Mouse (Mus musculus) liver, embryonic 13.5 days (tissue): ENCODE results near the gene Actl7a. TPM values are rescaled to one million over a fixed set of nuclear protein-coding genes. Genes with fewer than 3 reads are reported as not detected.

Experiments
- ATAC-seq: fragments of 200-750 bp; cut with Nextera tagmentation; 2 replicates; pipeline ENCODE4 v1.8.0; 2017; ENCODE audit warnings: low read depth, mild to moderate bottlenecking, moderate number of reproducible peaks, moderate library complexity
- DNase-seq: peaks from one replicate; pipeline ENCODE4 v3.0.0; 2022
- H3K27ac ChIP-seq: fragments of 300-500 bp; sonication (generic); 2 replicates; pipeline ENCODE4 v1.5.1; 2015; ENCODE audit warnings: moderate library complexity, mild to moderate bottlenecking, inconsistent platforms
- H3K27me3 ChIP-seq: fragments of 300-500 bp; sonication (generic); 2 replicates; pipeline ENCODE4 v1.6.1; 2015; ENCODE audit warnings: mild to moderate bottlenecking, inconsistent platforms
- H3K36me3 ChIP-seq: fragments of 300-500 bp; sonication (generic); 2 replicates; pipeline ENCODE4 v1.6.1; 2015; ENCODE audit warnings: mild to moderate bottlenecking, inconsistent platforms
- H3K4me1 ChIP-seq: fragments of 300-500 bp; sonication (generic); replicated peaks from 2 replicates; pipeline ENCODE4 v1.6.1; 2015; ENCODE audit warnings: inconsistent platforms
- H3K4me2 ChIP-seq: fragments of 300-500 bp; sonication (generic); 2 replicates; pipeline ENCODE4 v1.6.1; 2015; ENCODE audit warnings: inconsistent platforms, mild to moderate bottlenecking, moderate library complexity
- H3K4me3 ChIP-seq: fragments of 300-500 bp; sonication (generic); replicated peaks from 2 replicates; pipeline ENCODE4 v1.5.1; 2015; ENCODE audit warnings: mild to moderate bottlenecking, inconsistent platforms
- H3K9ac ChIP-seq: fragments of 300-500 bp; sonication (generic); 2 replicates; pipeline ENCODE4 v1.6.1; 2015; ENCODE audit warnings: mild to moderate bottlenecking, inconsistent platforms
- H3K9me3 ChIP-seq: fragments of 300-500 bp; sonication (generic); replicated peaks from 2 replicates; pipeline ENCODE4 v1.6.1; 2016; ENCODE audit warnings: inconsistent platforms
- WGBS: fragments of 180-500 bp; shearing (Covaris S2); methylation state at CpG from one replicate; pipeline ENCODE4 v1.1.7; 2015; ENCODE audit not compliant: insufficient replicate concordance; 5-methylcytosine and 5-hydroxymethylcytosine counted together
- polyA plus RNA-seq: library from polyadenylated mRNA; unstranded; fragments of >200 nt; fragmentation: Nextera tagmentation; extraction: Ambion mirVana; gene quantifications from 2 replicates; pipeline ENCODE4 v1.2.1, GENCODE M21; 2015

Actl7a gene
- polyA plus RNA-seq = not detected in 2 replicates

DNA sequence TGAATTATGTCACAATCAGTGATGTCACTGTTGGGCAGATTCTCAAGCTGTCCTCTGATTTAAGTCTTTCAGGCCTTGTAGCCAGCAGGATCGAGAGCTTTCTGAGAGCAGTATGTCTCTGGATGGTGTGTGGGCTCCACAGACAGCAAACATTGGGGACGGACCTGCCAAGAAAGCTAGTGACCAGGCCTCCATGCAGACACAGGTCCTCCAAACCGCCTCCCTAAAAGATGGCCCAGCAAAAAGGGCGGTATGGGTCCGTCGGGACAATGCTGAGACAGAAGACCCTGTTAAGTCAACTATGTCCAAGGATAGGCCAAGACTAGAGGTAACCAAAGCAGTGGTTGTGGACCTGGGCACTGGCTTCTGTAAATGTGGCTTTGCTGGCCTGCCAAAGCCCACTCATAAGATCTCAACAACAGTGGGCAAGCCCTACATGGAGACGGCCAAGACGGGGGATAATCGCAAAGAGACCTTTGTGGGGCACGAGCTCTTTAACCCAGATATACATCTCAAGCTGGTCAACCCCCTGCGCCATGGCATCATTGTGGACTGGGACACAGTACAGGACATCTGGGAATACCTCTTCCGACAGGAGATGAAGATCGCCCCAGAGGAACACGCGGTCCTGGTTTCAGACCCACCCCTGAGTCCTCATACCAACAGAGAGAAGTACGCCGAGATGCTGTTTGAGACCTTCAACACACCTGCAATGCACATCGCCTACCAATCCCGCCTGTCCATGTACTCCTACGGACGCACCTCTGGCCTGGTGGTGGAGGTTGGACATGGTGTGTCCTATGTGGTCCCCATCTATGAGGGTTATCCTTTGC lies at the start of gene Actl7a:
Gene Actl7a, plus strand, starts transcription at position 51 of the 833 bp plus-strand sequence.
- Histone ChIP-seq H3K9ac (no peak within 1 kb of the TSS), H3K27ac (no peak within 1 kb of the TSS), H3K4me3 (no peak within 1 kb of the TSS), H3K9me3 (no peaks in the 10 kb centered on the region), H3K4me2 (no peak within 1 kb of the TSS), H3K27me3 (no peaks in the 10 kb centered on the region), H3K36me3 (peaks cover 28% of the 10 kb centered on the region), H3K4me1 (no peaks in the 10 kb centered on the region)
- ATAC-seq (no peak), DNase-seq (no peak)
- WGBS = 84% methylated on average over 21 of the region's 21 CpGs

DNA sequence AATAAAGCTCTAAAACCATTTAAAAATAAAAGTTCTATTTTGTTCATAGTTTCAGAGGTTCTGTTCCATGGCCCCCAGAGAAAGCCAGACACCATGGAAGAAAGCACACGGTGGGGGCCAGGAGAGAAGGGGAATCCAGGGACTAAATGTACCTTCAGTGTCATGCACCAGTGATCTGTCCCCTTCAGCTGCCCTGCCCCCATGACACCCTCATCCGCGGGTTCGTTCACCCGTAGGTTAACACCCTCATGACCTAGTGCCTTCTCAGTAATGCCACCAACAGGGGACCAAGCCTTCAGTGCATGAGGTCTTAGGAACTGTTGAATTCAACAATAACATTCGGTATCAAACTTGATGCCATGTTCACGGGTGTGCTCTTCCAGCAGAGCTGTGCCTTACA lies 46.8 kb upstream of the Actl7a start:
- DNase-seq = no peak
- Histone ChIP-seq H3K9ac (no peak overlapping the region), H3K9me3 (no peaks in the 10 kb centered on the region), H3K4me2 (no peak overlapping the region), H3K36me3 (no peaks in the 10 kb centered on the region), H3K4me3 (no peak overlapping the region), H3K4me1 (no peaks in the 10 kb centered on the region), H3K27ac (no peak overlapping the region), H3K27me3 (no peaks in the 10 kb centered on the region)
- ATAC-seq = no peak
- WGBS = 65% methylated on average over 7 of the region's 7 CpGs

DNA sequence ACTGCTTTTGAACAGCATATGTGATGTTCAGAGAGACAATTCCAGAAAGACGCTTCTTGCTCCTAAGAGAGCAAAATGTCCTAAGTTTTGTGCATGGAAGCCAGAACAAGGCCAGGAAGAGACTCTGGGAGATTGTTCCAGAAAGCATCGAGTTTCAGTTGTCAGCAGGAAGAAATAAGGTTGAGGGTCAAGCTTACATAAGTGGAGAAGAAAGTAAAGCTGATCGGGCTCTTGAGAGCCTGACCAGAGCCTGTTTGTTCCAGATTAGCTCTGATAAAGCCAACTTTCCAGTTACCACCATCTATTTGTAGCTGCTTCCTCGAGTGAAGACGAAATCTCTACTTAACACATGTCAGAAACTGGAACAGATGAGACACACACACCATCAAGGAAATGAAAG lies 44.5 kb upstream of the Actl7a start:
- 19% methylated on average over 5 of the region's 5 CpGs for WGBS
- H3K4me3 ChIP-seq = no peak overlapping the region
- no peaks in the 10 kb centered on the region for H3K36me3 ChIP-seq
- no peak overlapping the region for H3K9ac ChIP-seq
- DNase-seq = no peak
- H3K27me3 ChIP-seq = no peaks in the 10 kb centered on the region
- no peaks in the 10 kb centered on the region for H3K4me1 ChIP-seq
- H3K27ac ChIP-seq = no peak overlapping the region
- no peaks in the 10 kb centered on the region for H3K9me3 ChIP-seq
- H3K4me2 ChIP-seq = no peak overlapping the region
- ATAC-seq = no peak

DNA sequence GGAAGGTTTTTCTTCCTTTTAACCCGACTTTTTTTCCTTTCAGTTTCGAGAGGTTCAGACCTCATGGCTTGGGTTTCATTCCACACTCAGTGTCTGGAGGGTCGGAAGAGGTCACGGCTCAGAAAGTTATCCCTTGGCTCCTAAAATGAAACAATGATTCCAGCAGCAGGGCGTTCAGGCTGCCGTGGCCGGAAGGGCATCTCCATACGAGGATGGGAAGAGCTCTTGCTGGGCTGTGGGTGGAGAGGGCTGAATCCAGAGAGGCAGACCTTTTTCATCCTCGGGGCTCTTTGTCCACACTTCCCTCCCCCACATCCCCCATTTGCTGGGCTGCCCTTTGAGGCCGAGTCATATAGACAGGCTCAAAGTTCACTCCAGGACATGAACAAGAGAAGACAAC lies 41.0 kb upstream of the Actl7a start:
- DNase-seq (no peak), ATAC-seq (no peak)
- no peak overlapping the region for H3K4me2 ChIP-seq
- H3K36me3 ChIP-seq = no peaks in the 10 kb centered on the region
- H3K27me3 ChIP-seq = no peaks in the 10 kb centered on the region
- H3K4me3 ChIP-seq = no peak overlapping the region
- H3K9ac ChIP-seq = no peak overlapping the region
- H3K9me3 ChIP-seq = no peaks in the 10 kb centered on the region
- no peaks in the 10 kb centered on the region for H3K4me1 ChIP-seq
- 37% methylated on average over 10 of the region's 10 CpGs for WGBS
- no peak overlapping the region for H3K27ac ChIP-seq

DNA sequence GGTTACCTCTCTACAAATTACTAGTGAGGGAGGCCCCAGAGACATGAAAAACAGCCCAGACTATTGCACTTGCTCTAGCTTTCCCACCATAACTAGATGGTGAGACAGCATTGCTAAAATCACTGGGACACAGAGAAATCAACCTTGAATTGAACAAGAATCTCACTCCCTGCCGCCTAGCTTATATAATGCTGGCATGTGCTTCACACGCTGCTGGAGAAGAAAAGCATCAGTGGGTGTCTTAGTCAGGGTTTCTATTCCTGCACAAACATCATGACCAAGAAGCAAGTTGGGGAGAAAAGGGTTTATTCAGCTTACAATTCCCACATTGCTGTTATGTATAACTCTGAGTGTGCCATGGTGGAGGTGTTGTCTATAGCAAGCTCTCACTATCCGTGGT lies 30.1 kb upstream of the Actl7a start:
- no peaks in the 10 kb centered on the region for H3K36me3 ChIP-seq
- no peaks in the 10 kb centered on the region for H3K9me3 ChIP-seq
- WGBS = 70% methylated on average over 3 of the region's 3 CpGs
- no peak overlapping the region for H3K27ac ChIP-seq
- no peaks in the 10 kb centered on the region for H3K27me3 ChIP-seq
- H3K4me2 ChIP-seq = no peak overlapping the region
- H3K4me3 ChIP-seq = no peak overlapping the region
- ATAC-seq (no peak), DNase-seq (no peak)
- H3K9ac ChIP-seq = no peak overlapping the region
- H3K4me1 ChIP-seq = no peaks in the 10 kb centered on the region

DNA sequence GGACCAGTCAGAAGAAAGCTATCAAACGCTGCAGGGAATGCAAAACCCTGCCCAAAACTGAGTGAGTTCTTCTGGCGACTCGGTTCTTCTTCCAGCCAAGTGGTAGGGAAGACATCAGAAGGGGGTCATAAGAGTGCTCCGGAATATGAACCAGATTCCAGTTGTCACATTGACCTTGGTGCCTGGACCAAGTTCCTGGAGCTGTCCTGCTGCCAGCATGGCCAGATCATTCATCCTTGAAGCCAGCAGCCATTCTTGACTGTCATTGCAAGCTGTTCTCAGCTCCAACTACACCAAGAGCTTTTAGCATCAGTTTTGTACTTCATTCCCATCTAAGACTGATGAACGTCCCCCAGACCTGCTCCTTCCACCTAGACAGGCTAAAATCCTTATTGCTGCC lies 26.4 kb upstream of the Actl7a start:
- Histone ChIP-seq H3K4me3 (no peak overlapping the region), H3K36me3 (no peaks in the 10 kb centered on the region), H3K9me3 (no peaks in the 10 kb centered on the region), H3K4me2 (no peak overlapping the region), H3K27ac (no peak overlapping the region), H3K4me1 (no peaks in the 10 kb centered on the region), H3K9ac (no peak overlapping the region), H3K27me3 (no peaks in the 10 kb centered on the region)
- 39% methylated on average over 5 of the region's 5 CpGs for WGBS
- ATAC-seq (no peak), DNase-seq (no peak)

DNA sequence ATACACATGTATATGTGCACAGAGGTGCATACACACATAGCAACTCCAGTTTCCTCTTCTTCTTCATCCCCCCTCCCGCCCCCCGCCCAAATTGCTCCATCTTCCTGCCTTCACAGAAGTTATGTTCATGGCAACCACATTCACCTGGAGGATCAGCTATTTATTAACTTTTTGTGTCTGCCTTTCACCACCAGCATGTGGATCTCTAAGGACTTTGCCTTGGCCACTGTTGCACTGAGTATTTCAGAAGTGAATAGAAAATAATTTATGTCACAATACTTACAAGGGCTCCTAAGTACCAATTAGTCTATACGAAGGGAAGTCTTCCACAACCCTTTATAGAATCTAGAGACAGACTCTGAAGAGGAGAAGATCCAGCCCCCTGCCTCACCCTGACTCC lies 25.3 kb upstream of the Actl7a start:
- Histone ChIP-seq H3K27ac (no peak overlapping the region), H3K27me3 (no peaks in the 10 kb centered on the region), H3K4me2 (no peak overlapping the region), H3K4me1 (no peaks in the 10 kb centered on the region), H3K9ac (no peak overlapping the region), H3K36me3 (no peaks in the 10 kb centered on the region), H3K9me3 (no peaks in the 10 kb centered on the region), H3K4me3 (no peak overlapping the region)
- ATAC-seq (no peak), DNase-seq (no peak)
- WGBS = 71% methylated on average over 3 of the region's 3 CpGs

DNA sequence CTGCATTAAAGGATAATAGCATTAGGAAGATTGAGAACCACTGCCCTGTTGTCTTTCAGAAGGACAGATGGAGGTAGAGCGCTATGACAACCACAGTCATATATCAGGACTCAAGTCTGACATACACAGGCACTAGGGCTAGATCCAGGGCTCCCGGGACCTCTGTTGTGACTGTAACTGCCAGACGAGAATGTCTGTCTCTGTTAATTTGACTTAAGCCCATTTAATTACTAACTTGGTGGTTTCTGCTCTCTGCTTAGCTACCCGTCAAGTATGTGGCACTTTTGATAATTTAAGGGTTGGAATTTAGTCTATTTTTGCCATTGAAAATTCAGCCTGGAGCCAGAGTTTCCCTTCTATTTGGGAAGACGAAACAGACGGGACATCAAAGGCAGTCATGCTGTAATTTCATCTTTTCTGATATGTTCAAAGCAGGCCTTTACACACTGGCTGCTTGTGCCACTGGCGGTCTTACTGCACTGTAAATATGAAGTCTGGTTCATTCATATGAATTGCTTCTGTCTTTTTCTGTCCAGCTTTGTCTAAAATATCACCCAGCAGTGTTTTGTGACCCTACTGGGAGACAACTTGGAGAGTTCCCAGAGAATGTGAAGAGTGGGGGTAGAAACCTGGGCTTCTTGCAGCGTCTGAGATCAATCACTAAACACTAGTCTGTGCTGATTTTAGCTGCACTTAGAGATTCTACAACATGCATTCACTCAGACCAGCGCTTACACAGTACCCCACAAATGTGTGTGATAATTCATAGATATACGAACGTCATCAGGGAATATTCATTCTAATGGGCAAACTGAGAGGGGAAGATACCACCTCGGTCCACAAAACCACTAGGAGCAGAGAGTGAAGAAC lies 24.4 kb upstream of the Actl7a start:
- H3K27ac ChIP-seq = no peak overlapping the region
- no peak overlapping the region for H3K9ac ChIP-seq
- H3K4me2 ChIP-seq = no peak overlapping the region
- no peak overlapping the region for H3K4me3 ChIP-seq
- WGBS = 61% methylated on average over 12 of the region's 12 CpGs
- H3K36me3 ChIP-seq = no peaks in the 10 kb centered on the region
- ATAC-seq (no peak), DNase-seq (no peak)
- no peaks in the 10 kb centered on the region for H3K9me3 ChIP-seq
- no peaks in the 10 kb centered on the region for H3K4me1 ChIP-seq
- H3K27me3 ChIP-seq = no peaks in the 10 kb centered on the region

DNA sequence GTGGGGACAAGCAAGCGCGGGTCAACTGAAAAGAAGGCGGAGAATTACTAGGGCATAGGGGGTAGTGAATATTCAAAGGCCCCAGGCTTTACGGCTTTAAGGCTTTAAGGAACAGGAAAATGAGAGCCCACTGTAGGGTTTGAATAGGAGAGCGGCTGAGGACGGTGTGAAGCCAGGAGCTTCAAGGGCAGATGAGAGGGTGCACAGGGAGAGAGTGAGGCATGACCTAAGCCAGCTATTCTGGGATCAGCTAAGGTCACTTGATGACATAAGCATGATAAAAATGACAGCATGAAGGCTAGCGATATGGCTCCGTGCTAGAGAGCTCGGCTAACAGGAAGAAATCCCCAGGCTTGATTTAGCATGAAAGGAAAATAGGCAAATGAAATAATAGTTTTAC lies 23.8 kb upstream of the Actl7a start:
- H3K27ac ChIP-seq = no peak overlapping the region

DNA sequence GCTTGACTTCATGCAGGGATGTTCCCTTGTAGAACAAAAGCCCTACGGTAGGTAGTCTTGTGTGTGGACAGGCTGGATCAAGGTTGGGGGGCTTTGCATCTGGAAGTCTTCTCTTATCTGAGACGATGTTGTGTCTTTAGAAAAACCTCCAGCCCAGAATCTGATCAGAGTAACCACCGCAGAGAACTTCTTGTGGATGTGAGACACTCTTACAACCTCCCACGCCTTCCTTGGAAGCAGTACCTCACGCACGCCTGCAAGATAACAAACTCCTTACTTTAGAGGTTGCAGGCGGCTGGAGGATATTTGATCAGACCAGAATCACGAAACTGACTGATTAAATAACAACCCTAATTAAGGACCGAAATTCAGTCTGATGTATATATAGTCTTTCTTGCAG lies 22.8 kb upstream of the Actl7a start:
- WGBS = 55% methylated on average over 9 of the region's 9 CpGs
- Histone ChIP-seq H3K9me3 (no peaks in the 10 kb centered on the region), H3K4me1 (no peaks in the 10 kb centered on the region), H3K9ac (no peak overlapping the region), H3K36me3 (no peaks in the 10 kb centered on the region), H3K4me2 (no peak overlapping the region), H3K27me3 (no peaks in the 10 kb centered on the region), H3K4me3 (no peak overlapping the region), H3K27ac (no peak overlapping the region)
- ATAC-seq (no peak), DNase-seq (no peak)

More for the DNA sequence above, 23.8 kb upstream of the Actl7a start:
- Histone ChIP-seq H3K4me2 (no peak overlapping the region), H3K9ac (no peak overlapping the region), H3K27me3 (no peaks in the 10 kb centered on the region), H3K4me1 (no peaks in the 10 kb centered on the region), H3K4me3 (no peak overlapping the region), H3K9me3 (no peaks in the 10 kb centered on the region), H3K36me3 (no peaks in the 10 kb centered on the region)
- no peak for DNase-seq
- 52% methylated on average over 9 of the region's 9 CpGs for WGBS
- ATAC-seq = no peak

DNA sequence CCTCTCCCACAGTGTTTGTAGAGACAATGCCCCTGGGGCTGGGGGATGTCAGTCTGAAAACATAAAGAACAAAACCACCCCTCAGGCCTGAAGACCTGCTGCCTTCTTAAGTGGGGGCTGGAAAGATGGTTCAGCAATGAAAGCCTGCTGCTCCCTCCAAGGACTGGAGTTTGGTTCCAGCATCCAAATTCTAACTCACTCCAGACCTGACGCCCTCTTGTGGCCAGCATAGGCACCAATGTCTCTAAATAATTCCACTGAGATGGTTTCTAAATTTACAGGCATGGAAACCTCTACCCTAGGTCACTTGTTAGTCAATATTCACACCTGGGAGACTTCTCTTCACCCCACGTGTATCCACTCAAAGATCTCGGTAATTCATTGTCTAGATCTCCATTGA lies 21.7 kb upstream of the Actl7a start:
- DNase-seq (no peak), ATAC-seq (no peak)
- H3K4me1 ChIP-seq = no peaks in the 10 kb centered on the region
- H3K9me3 ChIP-seq = no peaks in the 10 kb centered on the region
- H3K4me2 ChIP-seq = no peak overlapping the region
- no peaks in the 10 kb centered on the region for H3K27me3 ChIP-seq
- H3K9ac ChIP-seq = no peak overlapping the region
- H3K4me3 ChIP-seq = no peak overlapping the region
- no peaks in the 10 kb centered on the region for H3K36me3 ChIP-seq
- no peak overlapping the region for H3K27ac ChIP-seq
- WGBS = 12% methylated on average over 3 of the region's 3 CpGs
